In genomic region chr3:36835525-36836203, GRCm38 (mm10) we compare ENCODE assay signal across 9 mouse cellular contexts. TPM values are rescaled to one million over a fixed set of nuclear protein-coding genes. Genes with fewer than 3 reads are reported as not detected.
DNase-seq lines count a peak whose midpoint lies in the region; ATAC-seq and TF ChIP-seq lines count a peak whose summit lies in the region.
"Had no signal": no experiment of that assay in that cellular context is flagged by ENCODE, and none has a peak within 500 bp of the region (broad histone marks: within the 10 kb centered on the region; RNA-seq: fewer than 3 reads in every experiment).

No protein-coding gene starts in this region.

- 44% methylated on average over 18 of the region's 18 CpGs for whole genome bisulfite sequencing in liver, adult 2 months
- 45% methylated on average over 18 of the region's 18 CpGs for WGBS in liver, embryonic 12.5 days (ENCODE audit: insufficient replicate concordance)
- WGBS in heart, embryonic 13.5 days: 32% methylated on average over 18 of the region's 18 CpGs
- 27% methylated on average over 18 of the region's 18 CpGs for WGBS in midbrain, embryonic 14.5 days

- H3K27me3 ChIP-seq in liver, adult 2 months (ENCODE audit: control insufficient read depth, insufficient read depth, low read length): no peaks in the 10 kb centered on the region
- H3K27me3 ChIP-seq in liver, embryonic 12.5 days (replicated peaks): peaks cover 2% of the 10 kb centered on the region; the same call in 1 of the 2 replicates
- H3K27me3 ChIP-seq in heart, embryonic 13.5 days (replicated peaks): no peaks in the 10 kb centered on the region; the same call in 1 of the 2 replicates
- no peaks in the 10 kb centered on the region for H3K27me3 ChIP-seq in midbrain, embryonic 14.5 days (ENCODE audit: control insufficient read depth, insufficient read depth, low read length)
- H3K27me3 ChIP-seq: liver, embryonic 15.5 days had no signal

- no peak overlapping the region for H3K4me3 ChIP-seq in liver, adult 2 months (ENCODE audit: insufficient read depth, low read depth, low read length)
- H3K4me3 ChIP-seq in liver, embryonic 12.5 days: no peak overlapping the region
- H3K4me3 ChIP-seq in heart, embryonic 13.5 days: peak overlapping the region; percentile 24
- no peak overlapping the region for H3K4me3 ChIP-seq in midbrain, embryonic 14.5 days (replicated peaks; ENCODE audit: low read depth, low read length)
- H3K4me3 ChIP-seq: liver, embryonic 15.5 days had no signal

- H3K9ac ChIP-seq in liver, adult 2 months (ENCODE audit: low read depth, low read length): no peak overlapping the region
- H3K9ac ChIP-seq in liver, embryonic 12.5 days: no peak overlapping the region
- no peak overlapping the region for H3K9ac ChIP-seq in heart, embryonic 13.5 days
- H3K9ac ChIP-seq in midbrain, embryonic 14.5 days (replicated peaks; ENCODE audit: low read length): no peak overlapping the region
- H3K9ac ChIP-seq: liver, embryonic 15.5 days had no signal

- H3K36me3 ChIP-seq in liver, adult 2 months (ENCODE audit: control insufficient read depth, insufficient read depth, low read length): no peaks in the 10 kb centered on the region
- H3K36me3 ChIP-seq in liver, embryonic 12.5 days: no peaks in the 10 kb centered on the region
- no peaks in the 10 kb centered on the region for H3K36me3 ChIP-seq in heart, embryonic 13.5 days
- no peaks in the 10 kb centered on the region for H3K36me3 ChIP-seq in midbrain, embryonic 14.5 days (ENCODE audit: control insufficient read depth, insufficient read depth, low read length)
- H3K36me3 ChIP-seq: liver, embryonic 15.5 days had no signal

- no peaks in the 10 kb centered on the region for H3K9me3 ChIP-seq in liver, embryonic 12.5 days (replicated peaks)
- no peaks in the 10 kb centered on the region for H3K9me3 ChIP-seq in heart, embryonic 13.5 days
- H3K9me3 ChIP-seq in midbrain, embryonic 14.5 days (ENCODE audit: control insufficient read depth, low read length): no peaks in the 10 kb centered on the region
- H3K9me3 ChIP-seq: liver, embryonic 15.5 days had no signal

- H3K4me1 ChIP-seq in liver, adult 2 months (ENCODE audit: control insufficient read depth, insufficient read depth, low read length): no peaks in the 10 kb centered on the region
- H3K4me1 ChIP-seq in liver, embryonic 12.5 days: no peaks in the 10 kb centered on the region
- peaks cover under 1% of the 10 kb centered on the region; the same call in 1 of the 2 replicates for H3K4me1 ChIP-seq in heart, embryonic 13.5 days
- H3K4me1 ChIP-seq in midbrain, embryonic 14.5 days (ENCODE audit: control insufficient read depth, insufficient read depth, low read length): 0 out of 2 replicates have a peak, but pooled peaks cover 3% of the 10 kb centered on the region
- H3K4me1 ChIP-seq: liver, embryonic 15.5 days had no signal

- H3K4me2 ChIP-seq in liver, embryonic 12.5 days: no peak overlapping the region
- peak overlapping the region; percentile 55 for H3K4me2 ChIP-seq in heart, embryonic 13.5 days
- H3K4me2 ChIP-seq in midbrain, embryonic 14.5 days (ENCODE audit: low read length): peak overlapping the region; percentile 15
- H3K4me2 ChIP-seq: liver, embryonic 15.5 days had no signal

- no peaks in the 10 kb centered on the region for H3K79me2 ChIP-seq in liver, adult 2 months (ENCODE audit: control insufficient read depth, insufficient read depth, low read length)

- peak; percentile 38; the same call in 1 of the 2 replicates for TF ChIP-seq CTCF in liver, adult 2 months (IDR thresholded peaks at IDR 0.05; ENCODE audit: low read depth, low read length)

- no peak for TF ChIP-seq POLR2A in liver, adult 2 months (IDR thresholded peaks at IDR 0.05; ENCODE audit: extremely low read depth, insufficient read depth, low read length)

- no peak for DNase-seq in liver, adult 2 months (ENCODE audit: extremely low read depth, low read depth, low spot score)
- peak; percentile 77 for DNase-seq in embryo, embryonic 10.5 days (ENCODE audit: low spot score)
- DNase-seq in kidney, postnatal 14 days: peak; percentile 50
- peak; percentile 65 for DNase-seq in midbrain, embryonic 14.5 days
- DNase-seq in thymus, postnatal 36 days: no peak
- no peak for DNase-seq in spleen, postnatal 4 days (ENCODE audit: low spot score in 2 of 2)

- no peak overlapping the region for H3K27ac ChIP-seq in liver, adult 2 months (replicated peaks; ENCODE audit: insufficient read depth, low read depth, low read length)
- H3K27ac ChIP-seq in liver, embryonic 12.5 days: no peak overlapping the region
- no peak overlapping the region for H3K27ac ChIP-seq in heart, embryonic 13.5 days (replicated peaks)
- no peak overlapping the region; the same call in 1 of the 2 replicates for H3K27ac ChIP-seq in midbrain, embryonic 14.5 days (replicated peaks; ENCODE audit: low read depth, low read length)
- H3K27ac ChIP-seq: liver, embryonic 15.5 days had no signal

- ATAC-seq in liver, embryonic 12.5 days: no peak
- ATAC-seq in heart, embryonic 13.5 days (ENCODE audit: extremely low read depth, insufficient number of reproducible peaks, low FRiP score, low TSS enrichment): no peak
- peak; percentile 35; the same call in 1 of the 2 replicates for ATAC-seq in midbrain, embryonic 14.5 days (ENCODE audit: low FRiP score, low TSS enrichment)

RNA-seq across cellular contexts. Expression of gene 4932438A13Rik, which starts 27.2 kb away (rescaled TPM):
- 37.9 and 39.9 TPM in 2 replicates for total RNA-seq in liver, adult 2 months (2014; rRNA removed)
- polyA plus RNA-seq in liver, adult 2 months (2012; rRNA removed): 5.9 TPM in 2 replicates
- polyA plus RNA-seq in liver, embryonic 12.5 days (2016; fragmentation: Nextera tagmentation; extraction: Ambion mirVana): 22.5 and 22.8 TPM in 2 replicates
- polyA plus RNA-seq in heart, embryonic 13.5 days (2015; fragmentation: Nextera tagmentation; extraction: Ambion mirVana): 26.1 and 28.0 TPM in 2 replicates
- 83.2 and 107 TPM in 2 replicates for polyA plus RNA-seq in midbrain, embryonic 14.5 days (2014; fragmentation: Nextera tagmentation; extraction: Ambion mirVana)

Comparison
In these comparisons a context has a peak if more than half of its experiments do, and no peak if none do; other contexts are left out.
1. DNase-seq: peak in embryo, embryonic 10.5 days (single experiment), kidney, postnatal 14 days (single experiment) and midbrain, embryonic 14.5 days (single experiment); none in liver, adult 2 months (single experiment), thymus, postnatal 36 days (0 of 2) and spleen, postnatal 4 days (0 of 2).